ENCODE assay signal across 14 mouse cellular contexts in genomic region chr12:101782787-101783186, GRCm38 (mm10). TPM values are rescaled to one million over a fixed set of nuclear protein-coding genes. Genes with fewer than 3 reads are reported as not detected.
A peak's percentile ranks its signal among the peaks of the same experiment; 100 is the strongest.
DNase-seq lines count a peak whose midpoint lies in the region; ATAC-seq lines count a peak whose summit lies in the region.
"Had no signal": no experiment of that assay in that cellular context is flagged by ENCODE, and none has a peak within 500 bp of the region (broad histone marks: within the 10 kb centered on the region; RNA-seq: fewer than 3 reads in every experiment).

No protein-coding gene starts in this region.

- no peaks in the 10 kb centered on the region for H3K27me3 ChIP-seq in embryonic facial prominence, embryonic 14.5 days (replicated peaks; ENCODE audit: control insufficient read depth, insufficient read depth, low read length)
- no peaks in the 10 kb centered on the region for H3K27me3 ChIP-seq in embryonic facial prominence, embryonic 10.5 days (replicated peaks; ENCODE audit: low read depth, poor library complexity, severe bottlenecking)
- H3K27me3 ChIP-seq: Patski had no signal

- WGBS in embryonic facial prominence, embryonic 14.5 days = 39% methylated on average over 2 of the region's 2 CpGs
- 56% methylated on average over 2 of the region's 2 CpGs for WGBS in embryonic facial prominence, embryonic 10.5 days

- ATAC-seq in embryonic facial prominence, embryonic 14.5 days (ENCODE audit: low read depth) = peak; percentile 32; the same call in 1 of the 2 replicates
- ATAC-seq: Patski had no signal

- H3K36me3 ChIP-seq in embryonic facial prominence, embryonic 14.5 days (ENCODE audit: control insufficient read depth, insufficient read depth, low read length) = peaks cover 16% of the 10 kb centered on the region
- no peaks in the 10 kb centered on the region for H3K36me3 ChIP-seq in embryonic facial prominence, embryonic 10.5 days (replicated peaks)

- H3K9ac ChIP-seq in embryonic facial prominence, embryonic 14.5 days (ENCODE audit: low read depth, low read length) = no peak overlapping the region

- intact Hi-C loops in heart, postnatal 25 days (cut with DNase I) = no loop called here

- H3K9me3 ChIP-seq in embryonic facial prominence, embryonic 14.5 days (ENCODE audit: control insufficient read depth, low read length) = no peaks in the 10 kb centered on the region
- H3K9me3 ChIP-seq in embryonic facial prominence, embryonic 10.5 days = no peaks in the 10 kb centered on the region

- H3K4me2 ChIP-seq in embryonic facial prominence, embryonic 14.5 days (ENCODE audit: low read depth, low read length) = no peak overlapping the region

- no peak overlapping the region for H3K27ac ChIP-seq in embryonic facial prominence, embryonic 14.5 days (replicated peaks; ENCODE audit: low read depth, low read length)
- H3K27ac ChIP-seq in embryonic facial prominence, embryonic 10.5 days (replicated peaks) = no peak overlapping the region

- peak; percentile 39 for DNase-seq in embryonic facial prominence, embryonic 14.5 days (ENCODE audit: low spot score)
- no peak for DNase-seq in embryonic facial prominence, embryonic 10.5 days (ENCODE audit: low spot score)
- DNase-seq in lung, adult 18-20 months = peak; percentile 42 to 66
- no peak for DNase-seq in lung, postnatal 14 days
- DNase-seq in induced T-regulatory cell, adult 2 months (ENCODE audit: low read depth) = peak; percentile 10
- peak; percentile 73 for DNase-seq in lung, postnatal 36 days
- no peak for DNase-seq in heart, postnatal 25 days (ENCODE audit: low spot score)
- no peak for DNase-seq in cerebellum, adult 11 months
- DNase-seq: adrenal gland, postnatal 25 days; layer of hippocampus, adult 9-11 months; spleen, adult 18-20 months; thymus, adult 2 months had no signal

- 0 out of 2 replicates have a peak, but pooled peaks cover 4% of the 10 kb centered on the region for H3K4me1 ChIP-seq in embryonic facial prominence, embryonic 14.5 days (ENCODE audit: control insufficient read depth, insufficient read depth, low read length)
- H3K4me1 ChIP-seq in embryonic facial prominence, embryonic 10.5 days = 0 out of 2 replicates have a peak, but pooled peaks cover 4% of the 10 kb centered on the region

- H3K4me3 ChIP-seq in embryonic facial prominence, embryonic 14.5 days (ENCODE audit: low read depth, low read length) = no peak overlapping the region
- no peak overlapping the region for H3K4me3 ChIP-seq in embryonic facial prominence, embryonic 10.5 days
- H3K4me3 ChIP-seq: erythroblast, embryonic 14.5 days had no signal

RNA-seq across cellular contexts. Expression of gene Fbln5, which starts 36.1 kb away (rescaled TPM):
- polyA plus RNA-seq in embryonic facial prominence, embryonic 14.5 days (2014; fragmentation: Nextera tagmentation; extraction: Ambion mirVana) = 143 and 156 TPM in 2 replicates
- polyA plus RNA-seq in embryonic facial prominence, embryonic 10.5 days (2016; fragmentation: Nextera tagmentation; extraction: Ambion mirVana) = 13.1 and 19.3 TPM in 2 replicates
- 10 to 100 TPM; 26.2 to 28.3 TPM for total RNA-seq in heart, postnatal 25 days (2021)
- polyA plus RNA-seq: erythroblast, embryonic 14.5 days had no signal

Comparison
In these comparisons a context has a peak if more than half of its experiments do, and no peak if none do; other contexts are left out.
1. DNase-seq: peak in embryonic facial prominence, embryonic 14.5 days (single experiment), lung, adult 18-20 months (2 of 2), induced T-regulatory cell, adult 2 months (single experiment) and lung, postnatal 36 days (single experiment); none in embryonic facial prominence, embryonic 10.5 days (single experiment), lung, postnatal 14 days (single experiment), heart, postnatal 25 days (single experiment) and cerebellum, adult 11 months (single experiment).